Mouse (Mus musculus): ENCODE measurements around the gene Spdye4c.

The Spdye4c gene

GRCm38 (mm10) chr2:128601534-128601933, 10.5 kb downstream of the Spdye4c start:
- DNase-seq (ENCODE audit: low read depth in 2 of 2, low spot score in 2 of 2) = no peak

GRCm38 (mm10) chr2:128609286-128609685, 18.3 kb downstream of the Spdye4c start:
- DNase-seq (ENCODE audit: low read depth in 2 of 2, low spot score in 2 of 2) = no peak

DNA sequence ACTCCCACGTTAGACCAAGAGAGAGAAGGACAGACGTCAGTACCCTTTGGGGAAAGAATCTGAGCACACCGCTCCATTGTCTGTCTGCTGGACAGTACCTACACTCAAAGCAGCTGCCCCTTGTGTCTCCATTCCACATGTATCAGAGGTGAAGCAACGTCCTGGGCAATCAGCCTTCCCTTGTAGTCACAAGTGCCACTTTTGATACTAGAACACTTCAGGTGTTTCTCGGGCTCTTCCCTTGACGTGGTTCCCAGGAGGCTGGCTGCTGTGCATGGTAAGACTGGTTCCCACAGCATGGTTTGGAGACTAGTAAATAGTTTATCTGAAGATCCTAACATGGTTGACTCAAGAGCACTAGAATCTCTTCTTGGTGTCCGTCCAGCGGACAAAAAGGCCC, 20.2 kb downstream of the Spdye4c start:
- DNase-seq (ENCODE audit: low read depth in 2 of 2, low spot score in 2 of 2) = no peak

- DNase-seq (ENCODE audit: low read depth in 2 of 2, low spot score in 2 of 2) = no peak
Measured at GRCm38 (mm10) chr2:128612275-128612674, 21.3 kb downstream of the Spdye4c start.

- DNase-seq (ENCODE audit: low read depth in 2 of 2, low spot score in 2 of 2) = no peak
Measured at GRCm38 (mm10) chr2:128613365-128613764, 22.4 kb downstream of the Spdye4c start.

DNA sequence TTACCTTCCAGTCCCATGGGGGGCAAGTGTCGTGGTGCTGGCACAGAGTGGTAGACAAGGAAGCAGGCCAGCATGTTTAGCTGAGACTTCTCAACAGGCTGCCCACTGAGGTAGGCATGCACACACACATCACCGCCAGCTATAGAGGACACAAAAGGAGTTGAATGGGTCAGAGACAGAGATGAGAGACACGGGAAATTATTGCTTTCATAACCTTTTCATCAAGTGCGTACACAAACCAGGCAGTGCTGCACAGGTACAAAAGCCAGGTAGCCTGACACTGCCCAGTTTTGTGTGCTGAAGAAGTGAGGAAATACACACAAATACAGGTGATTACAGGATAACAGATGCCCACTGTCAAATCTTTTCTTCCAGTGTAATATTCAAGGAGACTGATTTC, 24.4 kb downstream of the Spdye4c start:
- DNase-seq (ENCODE audit: low read depth in 2 of 2, low spot score in 2 of 2) = no peak

- DNase-seq (ENCODE audit: low read depth in 2 of 2, low spot score in 2 of 2) = no peak
Measured at GRCm38 (mm10) chr2:128620578-128620977, 29.6 kb downstream of the Spdye4c start.

All from CD8-positive naive resting alpha-beta T cell, adult 2 months (primary cell).